Mouse (Mus musculus): ENCODE results near the gene Neil1.

- TF ChIP-seq POLR2A (IDR thresholded peaks at IDR 0.05; ENCODE audit: control insufficient read depth, extremely low read depth, insufficient read depth, low read length, poor library complexity) (no peak), CTCF (IDR thresholded peaks at IDR 0.05; ENCODE audit: borderline replicate concordance, control insufficient read depth, extremely low read depth, insufficient read depth, low read length, poor library complexity) (no peak)
Observed at GRCm38 (mm10) chr9:57143212-57143611, 4.9 kb downstream of the Neil1 start.
